Mouse (Mus musculus): ENCODE results near the gene Pfkfb4.

The Pfkfb4 gene

GRCm38 (mm10) chr9:108996411-108996810 is 4.8 kb downstream of the Pfkfb4 start:
- no peak for DNase-seq

- no peak for DNase-seq
These were observed 6.9 kb downstream of the Pfkfb4 start for GRCm38 (mm10) chr9:108998287-108999166.

DNA sequence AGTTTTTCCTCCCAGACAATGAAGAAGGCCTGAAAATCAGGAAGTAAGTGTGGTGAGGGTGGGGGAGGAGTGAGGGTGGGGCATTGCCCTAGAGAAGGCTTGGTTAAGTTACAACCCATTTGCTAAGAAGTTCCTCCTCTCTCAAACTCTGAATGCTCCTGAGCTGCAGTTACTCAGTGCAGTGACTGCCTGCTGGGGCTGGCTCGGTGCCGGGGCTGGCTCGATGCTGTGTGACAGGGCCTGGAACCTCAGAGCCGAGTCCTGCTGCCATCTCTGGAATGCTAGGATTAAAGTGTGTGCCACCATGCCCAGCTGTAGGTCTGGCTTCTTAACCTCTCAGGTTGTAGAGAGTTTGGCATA is 7.6 kb downstream of the Pfkfb4 start:
- no peak for DNase-seq

DNA sequence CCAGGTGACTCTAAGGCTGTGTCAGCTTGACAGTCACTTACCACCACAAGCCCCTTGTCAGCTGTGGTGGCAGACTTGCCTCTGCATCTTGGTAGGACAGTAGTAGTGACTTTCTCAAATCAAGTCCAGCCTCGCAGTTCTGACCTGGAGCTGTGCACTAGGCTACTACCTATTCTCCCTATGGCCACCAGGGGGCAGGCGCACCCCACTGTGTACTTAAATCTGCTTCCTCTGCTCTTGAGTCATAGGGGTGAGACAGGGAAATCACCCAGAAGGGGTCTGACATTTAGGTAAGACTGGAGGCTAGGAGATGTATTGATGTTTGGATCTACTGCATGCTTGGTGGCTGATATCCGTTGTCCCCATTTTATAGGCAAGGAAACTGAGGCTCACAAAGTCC is 9.1 kb downstream of the Pfkfb4 start:
- peak; percentile 51 for DNase-seq

DNA sequence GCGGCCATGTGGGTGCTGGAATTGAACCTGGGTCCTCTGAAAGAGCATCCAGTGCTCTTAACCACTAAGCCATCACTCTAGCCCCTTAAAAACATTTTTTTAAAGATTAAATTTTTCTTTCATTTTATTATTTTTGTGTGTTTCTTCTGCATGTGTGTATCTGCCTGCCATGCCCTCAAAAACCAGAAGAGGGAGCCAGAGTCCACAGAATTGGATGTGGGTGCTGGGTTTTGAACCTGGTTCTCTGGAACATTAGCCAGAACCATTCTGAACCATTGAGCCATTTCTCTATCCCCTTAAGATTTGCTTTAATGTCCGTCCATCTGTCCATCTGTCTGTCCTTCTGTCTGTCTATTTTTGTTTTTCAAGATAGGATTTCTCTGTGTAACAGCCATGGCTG is 11.6 kb downstream of the Pfkfb4 start:
- DNase-seq: no peak

DNA sequence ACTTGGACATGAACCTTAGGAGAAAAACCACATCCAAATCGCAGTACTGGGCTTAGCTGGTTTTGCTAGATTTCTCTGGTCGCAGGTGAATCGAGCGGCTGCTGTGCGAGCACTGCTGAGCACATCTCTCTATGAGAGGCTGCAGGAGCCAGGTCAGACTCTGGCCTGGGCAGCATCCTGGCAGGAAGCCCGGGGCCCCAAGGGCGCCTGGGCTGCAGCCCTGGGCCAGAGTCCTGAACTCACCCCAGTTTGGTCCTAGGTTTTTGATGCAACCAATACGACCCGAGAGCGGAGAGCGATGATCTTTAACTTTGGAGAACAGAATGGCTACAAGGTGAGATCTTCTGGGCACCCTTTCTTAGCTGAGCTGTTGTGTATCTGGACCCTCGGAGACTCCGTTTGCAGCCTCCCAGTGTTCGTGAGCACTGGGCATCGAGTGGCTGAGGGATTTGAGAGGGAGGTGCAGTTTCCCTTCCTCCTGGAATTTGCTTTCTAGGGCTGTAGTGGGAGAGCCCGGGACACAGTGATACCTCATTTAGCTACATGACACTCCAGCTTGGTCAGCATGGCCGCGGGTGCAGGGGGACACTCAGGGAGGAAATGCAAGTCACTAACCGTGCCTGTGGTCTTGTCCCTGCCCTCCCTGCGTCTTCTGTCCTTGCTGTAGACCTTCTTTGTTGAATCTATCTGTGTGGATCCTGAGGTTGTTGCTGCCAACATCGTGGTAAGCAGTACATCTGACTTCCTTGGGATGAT is 15.6 kb downstream of the Pfkfb4 start:
- DNase-seq: no peak

DNA sequence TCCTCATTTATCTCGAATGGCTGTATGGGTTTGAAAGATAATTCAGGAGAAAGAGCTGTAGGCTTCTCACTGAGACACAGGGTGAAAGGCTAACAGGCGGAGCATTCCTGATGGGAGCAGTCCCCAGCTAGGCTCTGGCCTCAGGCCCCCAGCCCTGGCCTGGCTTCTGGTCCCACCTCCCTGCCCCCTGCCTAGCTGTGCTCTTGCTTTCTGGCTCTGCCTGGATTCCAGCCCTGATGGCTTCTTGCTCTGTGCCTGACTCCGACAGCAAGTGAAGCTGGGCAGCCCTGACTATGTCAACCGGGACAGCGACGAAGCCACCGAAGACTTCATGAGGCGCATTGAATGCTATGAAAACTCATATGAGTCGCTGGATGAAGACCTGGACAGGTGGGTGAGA is 16.5 kb downstream of the Pfkfb4 start:
- DNase-seq: no peak

- no peak for DNase-seq
These were observed 17.5 kb downstream of the Pfkfb4 start for GRCm38 (mm10) chr9:109008994-109009635.

DNA sequence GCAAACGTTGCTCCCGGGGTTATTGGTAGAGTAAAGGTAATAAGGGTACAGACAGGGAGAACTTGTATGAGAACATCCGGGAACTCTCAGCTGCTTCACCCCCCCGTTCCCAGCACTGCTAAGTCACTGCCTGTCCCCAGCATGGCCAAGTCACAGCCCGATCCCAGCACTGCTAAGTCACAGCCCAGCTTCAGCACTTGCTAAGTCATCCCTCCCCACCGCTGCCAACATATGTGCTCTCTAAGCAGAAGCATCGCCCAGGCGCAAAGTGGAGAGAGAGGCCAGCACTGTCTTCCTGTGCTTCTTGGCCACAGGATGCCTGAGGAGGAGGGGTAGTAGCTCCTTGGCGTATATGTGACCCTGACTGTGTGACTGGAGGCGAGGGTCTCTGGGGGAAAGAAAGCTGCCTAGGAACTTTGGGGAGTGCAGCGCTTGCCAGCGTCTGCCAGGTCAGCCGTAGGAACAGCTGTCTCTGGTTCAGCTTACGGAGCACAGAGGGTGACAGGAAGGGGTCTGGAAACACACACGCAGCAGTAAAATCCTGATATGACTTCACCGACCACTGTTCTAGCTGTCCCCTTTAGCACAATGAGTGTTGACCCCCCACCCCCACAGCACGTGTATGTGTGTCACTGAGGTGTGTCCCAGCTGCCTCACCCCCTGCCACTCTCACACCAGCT is 18.2 kb downstream of the Pfkfb4 start:
- DNase-seq: no peak

DNA sequence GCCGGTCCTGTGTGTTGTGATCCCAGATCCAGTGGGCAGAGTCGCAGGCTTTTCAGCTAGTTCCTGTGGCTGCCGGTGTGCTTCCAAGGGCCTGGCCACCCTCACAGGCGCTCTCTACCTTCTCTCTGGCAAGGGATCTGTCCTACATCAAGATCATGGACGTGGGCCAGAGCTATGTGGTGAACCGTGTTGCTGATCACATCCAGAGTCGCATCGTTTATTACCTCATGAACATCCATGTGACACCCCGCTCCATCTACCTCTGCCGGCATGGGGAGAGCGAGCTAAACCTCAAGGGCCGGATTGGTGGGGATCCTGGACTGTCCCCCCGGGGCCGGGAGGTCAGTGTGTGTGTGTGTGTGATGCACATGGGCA is 18.7 kb downstream of the Pfkfb4 start:
- DNase-seq: no peak

DNA sequence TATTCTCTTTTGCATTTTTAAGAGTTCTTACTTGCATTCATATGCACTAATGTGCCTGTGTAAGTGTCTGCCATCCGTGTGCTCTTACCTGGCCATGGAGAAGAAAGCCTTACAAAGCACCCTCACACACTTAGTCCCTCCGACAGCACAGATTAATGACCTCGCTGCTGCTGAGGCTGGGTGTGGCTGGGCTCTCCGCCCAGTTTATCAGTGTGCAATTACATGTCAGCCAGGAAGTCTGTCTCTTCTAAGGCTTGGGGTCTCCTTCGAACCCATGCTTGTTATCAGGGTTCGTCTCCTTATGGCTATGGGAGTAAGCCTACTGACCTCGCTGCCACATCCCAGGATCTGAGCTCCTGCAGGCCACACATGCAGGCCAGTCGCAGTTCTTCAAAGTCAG is 23.8 kb downstream of the Pfkfb4 start:
- no peak for DNase-seq

- no peak for DNase-seq
These were observed 25.5 kb downstream of the Pfkfb4 start for GRCm38 (mm10) chr9:109016973-109017604.

DNA sequence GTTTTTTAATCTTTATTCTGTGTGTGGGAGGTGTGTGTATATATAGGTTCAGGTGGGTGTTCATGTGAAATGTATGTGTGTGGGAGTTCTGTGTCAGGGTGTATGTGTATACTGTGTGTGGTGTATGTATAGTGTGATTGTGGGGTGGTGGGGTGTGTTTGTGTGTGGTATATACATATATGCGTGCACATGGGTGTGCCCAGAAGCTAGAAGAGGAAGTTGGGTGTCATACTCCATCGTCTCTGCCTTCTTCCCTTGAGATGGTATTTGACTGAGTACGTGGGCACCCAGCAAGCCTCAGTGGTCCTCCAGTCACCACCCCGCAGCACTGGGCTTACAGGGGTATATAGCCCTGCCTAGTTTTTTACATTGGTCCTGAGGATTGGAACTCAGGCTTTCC is 29.9 kb downstream of the Pfkfb4 start:
- no peak for DNase-seq

DNA sequence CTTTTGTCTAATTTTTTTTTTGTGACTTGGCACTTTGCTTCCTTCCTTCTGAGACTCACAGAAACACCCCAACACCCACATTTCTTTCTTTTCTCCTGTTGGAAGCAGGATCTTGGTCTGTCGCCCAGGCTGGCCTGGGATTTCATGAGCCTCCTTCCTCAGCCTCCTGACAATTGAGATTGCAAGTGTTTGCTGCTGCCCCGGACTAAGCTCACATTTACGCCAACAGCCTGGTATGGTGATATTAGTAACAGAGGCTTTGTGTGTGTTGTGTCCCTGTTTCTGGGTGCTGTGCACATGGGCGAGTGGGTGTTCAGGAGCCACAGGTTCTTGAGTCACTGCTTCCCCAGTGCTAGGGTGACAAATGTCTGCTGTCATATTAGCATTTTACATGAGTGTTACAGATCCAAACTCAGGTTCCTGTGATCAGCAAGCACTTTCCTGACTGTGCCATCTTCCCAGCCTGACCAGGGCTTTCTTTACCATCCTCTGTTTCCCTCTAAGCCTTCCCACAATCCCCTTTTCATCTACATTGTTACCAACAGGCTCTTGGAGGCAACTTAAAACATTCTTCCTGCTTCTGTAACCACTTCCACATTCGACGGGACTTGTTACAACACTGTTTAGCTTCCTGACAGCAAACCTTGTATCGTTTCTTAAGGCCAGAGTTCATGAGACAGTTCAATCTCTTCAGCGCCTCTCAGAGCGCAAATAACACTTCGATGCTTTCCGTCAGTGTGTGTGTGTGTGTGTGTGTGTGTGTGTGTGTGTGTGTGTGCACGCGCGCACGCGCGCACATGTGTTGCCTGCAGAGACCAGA is 31.5 kb downstream of the Pfkfb4 start:
- no peak for DNase-seq

DNA sequence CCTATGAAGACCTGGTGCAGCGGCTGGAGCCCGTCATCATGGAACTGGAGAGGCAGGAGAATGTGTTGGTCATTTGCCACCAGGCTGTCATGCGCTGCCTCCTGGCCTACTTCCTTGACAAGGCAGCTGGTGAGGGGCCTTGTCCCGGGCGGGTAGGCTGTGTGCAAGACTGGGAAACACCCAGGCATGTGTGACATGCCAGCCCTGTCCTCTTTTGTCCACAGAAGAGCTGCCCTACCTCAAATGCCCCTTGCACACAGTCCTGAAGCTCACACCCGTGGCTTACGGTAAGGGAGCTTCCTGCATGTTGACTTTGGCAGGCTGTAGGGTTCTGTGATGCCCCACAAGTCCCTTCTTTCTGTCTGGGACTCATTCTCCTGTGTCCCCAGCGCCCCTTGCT is 35.9 kb downstream of the Pfkfb4 start:
- no peak for DNase-seq

DNA sequence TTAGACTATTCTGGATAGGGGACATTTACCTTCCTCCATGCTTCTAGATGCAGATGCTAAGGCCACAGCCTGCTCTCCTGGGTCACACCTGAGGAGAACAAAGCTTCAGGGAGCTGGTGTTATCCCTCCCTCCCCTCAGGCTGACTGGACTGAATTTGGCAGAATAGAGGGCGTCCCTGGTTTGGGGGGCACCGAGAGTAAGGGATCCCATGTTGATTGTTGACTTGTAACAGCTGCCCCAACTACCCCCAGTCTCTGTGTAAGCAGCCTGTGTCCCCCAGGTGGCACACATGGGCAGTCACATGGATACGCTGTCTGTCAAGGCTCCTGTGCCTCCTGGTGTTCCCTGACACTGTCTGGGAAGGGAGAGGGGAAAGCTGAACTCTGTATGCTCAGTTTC is 36.8 kb downstream of the Pfkfb4 start:
- no peak for DNase-seq

DNA sequence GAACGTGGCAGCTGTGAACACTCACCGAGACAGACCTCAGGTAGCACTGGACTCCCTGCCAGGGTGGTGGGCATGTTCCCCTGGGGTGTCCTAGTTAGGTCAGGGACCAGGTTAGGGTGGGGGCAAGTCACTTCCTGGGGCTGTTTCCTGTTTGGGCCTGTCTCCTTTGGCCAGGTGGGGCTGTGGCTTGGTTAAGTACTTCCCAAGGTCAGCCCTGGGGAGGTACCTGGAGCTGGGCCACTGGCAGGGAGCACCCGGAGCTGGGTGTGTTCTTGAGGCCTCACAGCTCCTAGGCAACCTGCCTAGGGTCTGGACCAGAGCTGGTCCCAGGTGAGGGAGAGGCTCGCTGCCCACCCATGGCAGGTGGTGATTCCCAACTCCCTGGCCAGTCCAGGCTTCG is 37.3 kb downstream of the Pfkfb4 start:
- no peak for DNase-seq

DNA sequence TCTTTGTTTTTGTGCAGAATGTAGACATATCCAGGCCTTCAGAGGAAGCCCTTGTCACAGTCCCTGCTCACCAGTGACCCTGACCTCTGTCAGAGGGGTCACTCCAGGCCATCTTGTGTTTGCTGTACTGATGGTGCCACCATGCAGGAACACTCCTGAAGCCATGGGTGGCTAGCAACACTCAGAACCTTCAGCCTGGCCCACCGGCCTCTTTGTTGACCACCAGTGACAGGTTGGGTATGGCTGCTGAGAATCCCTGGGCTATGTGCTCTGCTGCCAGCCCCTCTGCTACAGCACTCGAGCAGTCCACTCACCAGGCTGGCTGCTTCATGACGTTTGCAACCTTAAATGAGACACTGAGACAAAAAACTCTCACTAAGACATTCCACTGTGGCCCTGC is 38.7 kb downstream of the Pfkfb4 start:
- DNase-seq: no peak

DNA sequence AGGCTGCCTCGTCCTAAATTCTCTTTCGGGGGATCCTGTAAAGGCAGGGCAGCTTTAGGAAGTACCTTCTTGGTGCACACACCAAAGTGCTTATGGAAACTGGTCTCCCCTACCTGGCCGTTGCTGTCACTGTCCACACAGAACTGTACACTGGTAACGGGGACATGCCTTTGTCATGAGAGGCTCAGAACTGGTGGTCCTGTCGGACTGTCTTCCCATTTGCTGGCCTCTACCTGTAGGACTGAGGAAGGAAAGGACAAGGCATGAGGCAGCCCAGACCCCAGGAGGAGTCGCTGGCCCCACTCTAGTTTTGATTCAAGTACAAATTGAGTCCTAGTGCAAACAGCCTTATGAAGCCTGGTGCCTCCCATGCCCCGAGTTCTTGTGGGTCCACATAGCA is 39.4 kb downstream of the Pfkfb4 start:
- no peak for DNase-seq

DNA sequence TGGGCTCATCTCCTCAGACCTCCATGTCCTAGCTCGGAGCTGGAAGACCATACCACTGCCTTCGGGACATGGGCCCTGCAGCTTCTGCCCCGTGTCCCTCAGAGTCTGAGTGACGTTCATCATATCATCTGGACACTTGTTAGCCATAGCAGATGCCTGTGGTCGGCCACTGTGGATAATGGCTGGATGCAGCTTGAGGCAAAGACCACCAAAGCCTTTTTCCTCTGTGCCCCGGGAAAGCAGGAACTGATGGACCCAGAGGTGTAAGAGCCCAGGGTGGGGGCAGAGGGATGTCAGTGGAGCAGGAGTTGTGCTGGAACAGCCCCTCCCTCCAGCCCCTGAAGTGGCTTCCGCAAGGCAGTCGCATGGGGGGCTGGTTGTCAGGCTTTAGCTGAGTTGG is 40.1 kb downstream of the Pfkfb4 start:
- DNase-seq: no peak

DNA sequence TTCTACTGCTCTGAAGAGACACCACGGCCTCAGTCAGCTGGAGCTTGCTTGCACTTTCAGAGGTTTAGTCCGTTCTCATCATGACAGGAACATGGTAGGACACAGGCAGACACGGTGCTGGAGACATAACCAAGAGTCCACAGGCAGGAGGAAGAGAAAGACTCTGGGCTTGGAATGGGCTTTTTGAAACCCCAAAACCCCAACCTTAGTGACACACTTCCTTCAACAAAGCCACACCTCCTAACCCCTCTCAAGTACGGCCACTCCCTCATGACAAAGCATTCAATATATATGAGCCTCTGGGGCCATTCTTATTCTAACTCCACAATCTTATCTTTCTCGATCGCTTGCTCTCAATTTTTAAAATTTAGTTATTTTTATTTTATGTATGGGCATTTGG is 40.9 kb downstream of the Pfkfb4 start:
- no peak for DNase-seq

All from cerebellum, adult 11-12 months (tissue).